Mouse (Mus musculus): ENCODE data around the gene Rbfox1. TPM values are rescaled to one million over a fixed set of nuclear protein-coding genes. Genes with fewer than 3 reads are reported as not detected.

The Rbfox1 gene
- polyA plus RNA-seq (2015; fragmentation: Nextera tagmentation; extraction: Ambion mirVana) = 148 and 188 TPM in 2 replicates

DNA sequence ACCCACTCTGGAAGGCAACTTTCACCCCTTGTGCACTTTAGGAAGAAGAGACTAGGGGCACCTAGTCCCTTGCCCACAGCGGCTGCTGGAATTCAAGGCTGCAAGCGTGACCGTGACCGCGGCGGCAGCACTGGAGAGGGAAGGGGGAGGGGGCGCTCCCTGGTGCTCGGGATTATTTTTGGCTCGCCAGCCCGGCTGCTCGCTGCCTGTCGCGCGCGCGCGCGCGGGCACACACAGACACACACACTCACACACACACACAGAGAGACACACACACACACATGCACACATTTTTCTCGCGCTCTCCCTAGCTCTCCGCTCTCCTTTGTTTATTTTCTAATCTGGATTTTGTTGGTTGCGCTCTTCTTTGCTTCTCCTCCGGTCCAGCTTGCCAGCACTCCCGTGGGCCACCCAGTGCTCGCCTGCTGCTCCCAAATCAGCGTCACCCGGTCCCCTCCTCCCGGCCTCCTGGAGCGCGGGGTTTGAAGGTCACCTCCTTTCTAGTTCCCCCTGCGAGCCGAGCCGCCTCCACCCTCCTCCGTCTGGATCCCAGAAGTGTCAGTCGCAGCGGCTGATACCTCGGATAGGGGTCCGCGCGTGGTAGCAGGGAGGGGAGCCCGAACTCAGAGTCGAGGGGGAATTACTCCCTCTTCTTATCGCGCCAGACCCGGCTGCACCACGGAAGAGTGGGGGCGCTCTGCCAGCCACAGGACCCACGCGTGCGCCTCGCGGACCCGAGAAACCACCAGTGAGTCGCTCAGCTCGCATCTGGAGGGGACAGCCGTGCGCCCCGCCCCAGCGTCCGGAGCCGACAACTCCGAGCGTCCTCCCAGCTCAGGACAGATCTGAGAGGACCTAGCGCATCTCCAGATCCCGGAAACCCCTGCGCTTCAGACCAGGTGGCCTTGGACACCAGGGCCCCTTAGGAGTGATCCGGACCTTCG is at the start of gene Rbfox1:
Rbfox1 (plus strand) TSS at position 610 of the 944 bp plus-strand sequence.
- Histone ChIP-seq H3K4me3 (peak within 1 kb of the TSS; percentile 57), H3K36me3 (no peaks in the 10 kb centered on the region), H3K9me3 (no peaks in the 10 kb centered on the region), H3K27me3 (peaks cover 43% of the 10 kb centered on the region), H3K4me2 (peak within 1 kb of the TSS; percentile 85), H3K27ac (peak within 1 kb of the TSS; percentile 71), H3K9ac (peak within 1 kb of the TSS; percentile 79), H3K4me1 (replicated peaks) (peaks cover 24% of the 10 kb centered on the region)
- ATAC-seq (ENCODE audit: low FRiP score) = peak; percentile 71
- under 1% methylated on average over 69 of the region's 69 CpGs for WGBS

DNA sequence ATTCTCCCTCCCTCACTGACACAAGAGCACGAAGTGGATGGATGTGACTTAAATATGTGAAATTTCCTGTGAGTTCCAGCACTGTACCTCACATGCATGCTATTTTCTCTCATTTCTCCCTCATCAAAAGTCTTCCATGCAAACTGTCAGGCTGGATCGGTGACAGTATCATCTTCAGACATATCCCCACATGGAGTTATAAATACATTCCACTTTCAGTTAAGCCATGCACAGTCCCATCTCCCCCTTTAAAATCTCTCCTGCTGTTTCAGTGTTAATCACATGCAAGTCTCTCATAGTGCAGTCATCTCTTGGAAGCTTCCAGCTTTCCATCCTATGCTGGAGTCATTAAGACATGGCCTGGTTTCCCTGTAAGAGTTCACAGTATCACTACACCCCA is 48.4 kb upstream of the Rbfox1 start:
- no peaks in the 10 kb centered on the region for H3K9me3 ChIP-seq
- H3K4me1 ChIP-seq (replicated peaks) = no peaks in the 10 kb centered on the region
- ATAC-seq (ENCODE audit: low FRiP score) = no peak
- 91% methylated on average over 2 of the region's 2 CpGs for WGBS
- H3K27ac ChIP-seq = no peak overlapping the region
- H3K36me3 ChIP-seq = no peaks in the 10 kb centered on the region
- H3K4me2 ChIP-seq = no peak overlapping the region
- no peak overlapping the region for H3K9ac ChIP-seq
- H3K4me3 ChIP-seq = no peak overlapping the region
- no peaks in the 10 kb centered on the region for H3K27me3 ChIP-seq

DNA sequence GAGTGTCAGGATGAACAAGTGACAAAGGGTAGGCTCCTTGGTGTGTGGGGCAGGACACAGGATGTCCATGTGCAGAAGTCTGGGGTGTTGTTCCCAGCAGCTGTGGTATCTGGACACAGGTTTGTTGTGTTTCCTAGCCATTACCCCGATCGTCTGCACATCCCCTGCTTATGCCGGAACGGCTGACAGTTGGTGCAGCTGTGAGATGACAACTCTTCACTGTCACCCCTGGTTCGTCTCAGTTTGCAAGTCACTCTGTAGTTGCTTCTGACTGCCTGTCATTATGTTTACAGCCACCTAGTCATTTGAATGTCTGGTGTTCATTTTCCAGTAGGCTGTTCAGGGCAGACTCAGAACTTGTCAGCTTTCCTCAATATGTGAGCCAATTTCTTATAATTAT is 44.0 kb upstream of the Rbfox1 start:
- Histone ChIP-seq H3K27ac (no peak overlapping the region), H3K4me2 (no peak overlapping the region), H3K9ac (no peak overlapping the region), H3K27me3 (no peaks in the 10 kb centered on the region), H3K9me3 (no peaks in the 10 kb centered on the region), H3K4me3 (no peak overlapping the region), H3K36me3 (no peaks in the 10 kb centered on the region), H3K4me1 (replicated peaks) (no peaks in the 10 kb centered on the region)
- no peak for ATAC-seq (ENCODE audit: low FRiP score)
- 83% methylated on average over 5 of the region's 5 CpGs for WGBS

DNA sequence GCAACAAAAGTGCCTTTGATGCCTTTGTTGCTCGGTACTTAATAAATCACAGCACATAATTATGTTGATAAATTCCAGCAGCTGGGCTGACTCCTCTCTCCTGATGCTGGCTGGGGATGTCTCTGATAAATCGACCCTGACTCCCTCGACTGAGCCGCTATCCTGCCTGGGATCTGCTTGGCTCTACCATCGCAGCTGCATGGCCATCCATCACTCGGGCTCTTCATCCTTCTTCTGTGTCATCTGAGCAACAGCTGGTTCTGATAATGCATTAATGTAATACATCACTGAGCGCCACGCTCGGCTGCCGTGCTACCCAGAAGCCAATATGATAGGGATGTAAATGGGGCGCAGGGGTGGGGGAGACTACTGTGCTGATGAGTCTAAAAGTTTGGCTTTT is 39.5 kb upstream of the Rbfox1 start:
- Histone ChIP-seq H3K27ac (no peak overlapping the region), H3K9ac (no peak overlapping the region), H3K4me3 (no peak overlapping the region), H3K9me3 (no peaks in the 10 kb centered on the region), H3K36me3 (no peaks in the 10 kb centered on the region), H3K4me1 (replicated peaks) (peaks cover 9% of the 10 kb centered on the region; the same call in 1 of the 2 replicates), H3K4me2 (no peak overlapping the region), H3K27me3 (no peaks in the 10 kb centered on the region)
- 51% methylated on average over 11 of the region's 11 CpGs for WGBS
- ATAC-seq (ENCODE audit: low FRiP score) = peak; percentile 68; the same call in 1 of the 2 replicates

DNA sequence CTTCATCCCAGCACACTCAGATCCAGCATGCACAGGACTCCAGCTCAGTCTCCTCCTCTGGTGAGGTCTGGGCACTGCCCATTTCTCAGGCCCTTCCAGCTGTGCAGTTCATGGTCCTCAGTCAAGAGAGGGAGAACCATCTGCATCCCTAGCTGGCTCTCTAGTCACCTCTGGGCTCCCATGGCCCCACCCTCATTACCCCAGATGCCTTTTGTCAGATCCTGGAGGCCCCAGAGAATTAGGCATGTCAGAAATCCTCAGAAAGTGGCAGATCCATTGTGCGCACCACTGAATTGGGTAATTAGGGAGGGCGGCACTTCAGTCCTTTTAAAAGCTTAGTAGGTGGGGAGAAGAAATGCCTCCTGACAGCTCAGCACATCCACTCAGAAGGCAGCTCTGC is 32.1 kb upstream of the Rbfox1 start:
- H3K9me3 ChIP-seq = no peaks in the 10 kb centered on the region
- H3K4me3 ChIP-seq = no peak overlapping the region
- no peak overlapping the region for H3K27ac ChIP-seq
- peaks cover 10% of the 10 kb centered on the region; the same call in 1 of the 2 replicates for H3K4me1 ChIP-seq (replicated peaks)
- H3K36me3 ChIP-seq = no peaks in the 10 kb centered on the region
- H3K27me3 ChIP-seq = no peaks in the 10 kb centered on the region
- 36% methylated on average over 2 of the region's 2 CpGs for WGBS
- no peak for ATAC-seq (ENCODE audit: low FRiP score)
- H3K4me2 ChIP-seq = no peak overlapping the region
- H3K9ac ChIP-seq = no peak overlapping the region

- no peaks in the 10 kb centered on the region for H3K4me1 ChIP-seq (replicated peaks)
- no peak overlapping the region for H3K4me2 ChIP-seq
- no peak for ATAC-seq (ENCODE audit: low FRiP score)
- H3K9ac ChIP-seq = no peak overlapping the region
- no peaks in the 10 kb centered on the region for H3K36me3 ChIP-seq
- no peaks in the 10 kb centered on the region for H3K27me3 ChIP-seq
- H3K27ac ChIP-seq = no peak overlapping the region
- no peak overlapping the region for H3K4me3 ChIP-seq
- WGBS = 97% methylated on average over 4 of the region's 4 CpGs
- H3K9me3 ChIP-seq = no peaks in the 10 kb centered on the region
These were observed 20.8 kb upstream of the Rbfox1 start for GRCm38 (mm10) chr16:5864350-5864749.

DNA sequence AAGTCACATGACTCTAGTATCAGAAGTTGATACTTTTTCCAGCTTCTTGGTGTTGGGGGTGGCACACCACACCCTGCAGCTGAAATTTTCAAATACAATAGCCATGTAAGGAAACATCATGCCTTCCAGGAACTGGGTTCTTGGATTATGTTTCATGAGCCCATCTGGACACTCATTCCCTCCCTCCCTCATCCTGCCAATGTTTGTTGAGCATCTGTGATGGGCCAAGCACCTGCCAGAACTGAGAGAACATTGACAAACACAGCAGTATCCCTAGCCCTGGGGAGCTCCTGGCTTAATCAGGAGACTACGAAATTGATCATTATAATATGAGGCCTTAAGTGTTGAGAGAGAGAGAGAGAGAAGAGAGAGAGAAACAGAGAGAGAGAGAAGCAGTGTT is 18.2 kb upstream of the Rbfox1 start:
- H3K4me1 ChIP-seq (replicated peaks) = no peaks in the 10 kb centered on the region
- no peaks in the 10 kb centered on the region for H3K9me3 ChIP-seq
- no peak for ATAC-seq (ENCODE audit: low FRiP score)
- H3K27ac ChIP-seq = no peak overlapping the region
- H3K27me3 ChIP-seq = no peaks in the 10 kb centered on the region
- H3K4me2 ChIP-seq = no peak overlapping the region
- no peak overlapping the region for H3K9ac ChIP-seq
- no peaks in the 10 kb centered on the region for H3K36me3 ChIP-seq
- 74% methylated on average over 1 of the region's 1 CpGs for WGBS
- no peak overlapping the region for H3K4me3 ChIP-seq

DNA sequence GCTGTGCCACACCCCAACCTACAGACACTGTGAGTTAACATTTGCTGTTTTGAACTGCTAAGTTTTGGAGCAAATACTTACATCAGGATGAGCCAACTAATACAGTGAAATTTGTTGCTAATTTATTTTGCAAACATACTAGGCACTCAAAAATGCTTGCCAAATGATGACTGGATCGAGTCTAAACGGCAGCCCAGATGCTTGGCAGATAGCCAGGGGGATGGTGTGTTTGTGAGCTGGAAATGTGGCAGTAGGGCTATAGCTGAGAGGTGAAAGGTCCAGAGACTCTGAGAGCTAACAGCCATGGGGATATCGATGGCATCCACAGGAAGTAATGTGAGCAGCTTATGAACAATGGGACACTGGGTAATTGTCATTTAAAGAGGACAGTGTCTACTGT is 14.8 kb upstream of the Rbfox1 start:
- no peaks in the 10 kb centered on the region for H3K27me3 ChIP-seq

DNA sequence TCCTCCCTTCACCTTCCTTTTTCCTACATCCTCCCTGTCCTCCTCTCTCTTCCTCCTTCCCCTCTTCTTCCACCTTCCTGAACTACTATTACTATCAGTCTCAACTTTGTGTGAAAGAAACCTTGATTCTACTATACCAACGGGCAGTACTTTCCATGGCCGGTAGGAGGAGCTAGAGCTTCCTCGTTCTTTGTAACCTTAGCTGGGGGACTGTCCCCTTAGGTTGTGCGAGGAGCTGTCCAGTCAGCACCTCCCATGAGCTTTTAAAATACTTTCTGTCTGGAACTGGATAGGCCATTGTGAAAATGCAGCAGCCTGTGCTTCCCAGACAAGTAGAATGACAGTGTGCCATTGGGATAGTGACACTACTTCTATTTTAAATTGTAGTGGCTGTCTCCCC is 3.3 kb upstream of the Rbfox1 start:
- Histone ChIP-seq H3K9me3 (no peaks in the 10 kb centered on the region), H3K36me3 (no peaks in the 10 kb centered on the region), H3K27ac (no peak overlapping the region), H3K4me2 (no peak overlapping the region), H3K27me3 (peaks cover 36% of the 10 kb centered on the region), H3K4me3 (no peak overlapping the region), H3K4me1 (replicated peaks) (peaks cover 24% of the 10 kb centered on the region), H3K9ac (no peak overlapping the region)
- no peak for ATAC-seq (ENCODE audit: low FRiP score)
- WGBS = 0% methylated on average over 4 of the region's 4 CpGs

More for the DNA sequence above, 14.8 kb upstream of the Rbfox1 start:
- Histone ChIP-seq H3K9me3 (no peaks in the 10 kb centered on the region), H3K36me3 (no peaks in the 10 kb centered on the region), H3K4me3 (no peak overlapping the region), H3K4me1 (replicated peaks) (no peaks in the 10 kb centered on the region), H3K27ac (no peak overlapping the region), H3K9ac (no peak overlapping the region), H3K4me2 (no peak overlapping the region)
- 55% methylated on average over 3 of the region's 3 CpGs for WGBS
- ATAC-seq (ENCODE audit: low FRiP score) = no peak

GRCm38 (mm10) chr16:5885690-5886050 is 515 bp downstream of the Rbfox1 start:
- Histone ChIP-seq H3K9ac (peak overlapping the region; percentile 79), H3K4me2 (peak overlapping the region; percentile 85), H3K36me3 (no peaks in the 10 kb centered on the region), H3K4me3 (peak overlapping the region; percentile 57), H3K27me3 (peaks cover 43% of the 10 kb centered on the region), H3K27ac (no peak overlapping the region), H3K9me3 (no peaks in the 10 kb centered on the region), H3K4me1 (replicated peaks) (peaks cover 24% of the 10 kb centered on the region)
- no peak for ATAC-seq (ENCODE audit: low FRiP score)
- whole genome bisulfite sequencing = 10% methylated on average over 15 of the region's 15 CpGs

GRCm38 (mm10) chr16:5895564-5895963 is 10.4 kb downstream of the Rbfox1 start:
- Histone ChIP-seq H3K4me3 (no peak overlapping the region), H3K27ac (no peak overlapping the region), H3K9ac (no peak overlapping the region), H3K4me1 (replicated peaks) (0 out of 2 replicates have a peak, but pooled peaks cover 12% of the 10 kb centered on the region), H3K4me2 (no peak overlapping the region), H3K9me3 (no peaks in the 10 kb centered on the region), H3K27me3 (no peaks in the 10 kb centered on the region), H3K36me3 (no peaks in the 10 kb centered on the region)
- 66% methylated on average over 7 of the region's 7 CpGs for WGBS
- no peak for ATAC-seq (ENCODE audit: low FRiP score)

GRCm38 (mm10) chr16:5898330-5898729 is 13.2 kb downstream of the Rbfox1 start:
- Histone ChIP-seq H3K4me3 (no peak overlapping the region), H3K9me3 (no peaks in the 10 kb centered on the region), H3K4me2 (no peak overlapping the region), H3K36me3 (no peaks in the 10 kb centered on the region), H3K27me3 (no peaks in the 10 kb centered on the region), H3K4me1 (replicated peaks) (0 out of 2 replicates have a peak, but pooled peaks cover 18% of the 10 kb centered on the region), H3K27ac (no peak overlapping the region), H3K9ac (no peak overlapping the region)
- ATAC-seq (ENCODE audit: low FRiP score) = no peak
- WGBS = 57% methylated on average over 2 of the region's 2 CpGs

- H3K4me2 ChIP-seq = no peak overlapping the region
- peaks cover 26% of the 10 kb centered on the region for H3K4me1 ChIP-seq (replicated peaks)
- no peak overlapping the region for H3K9ac ChIP-seq
- H3K36me3 ChIP-seq = no peaks in the 10 kb centered on the region
- WGBS = 82% methylated on average over 5 of the region's 5 CpGs
- no peak overlapping the region for H3K27ac ChIP-seq
- H3K9me3 ChIP-seq = no peaks in the 10 kb centered on the region
- no peaks in the 10 kb centered on the region for H3K27me3 ChIP-seq
- H3K4me3 ChIP-seq = no peak overlapping the region
- ATAC-seq (ENCODE audit: low FRiP score) = 0 out of 2 replicates have a peak, but pooled peaks have one; percentile 6
These were observed 25.6 kb downstream of the Rbfox1 start for GRCm38 (mm10) chr16:5910742-5911141.
